Mouse (Mus musculus): ENCODE measurements around the gene Cipc.

GRCm38 (mm10) chr12:86941173-86941572 lies 5.7 kb upstream of the Cipc start:
- TF ChIP-seq GATA1 (IDR thresholded peaks at IDR 0.05; ENCODE audit: low read length) (no peak), TAL1 (IDR thresholded peaks at IDR 0.05; ENCODE audit: low read length) (no peak)
